Comparison of ENCODE assay signal across 9 mouse cellular contexts in genomic region chr2:155696091-155696558, GRCm38 (mm10). TPM values are rescaled to one million over a fixed set of nuclear protein-coding genes. Genes with fewer than 3 reads are reported as not detected.
A peak's percentile ranks its signal among the peaks of the same experiment; 100 is the strongest.
DNase-seq lines count a peak whose midpoint lies in the region; ATAC-seq and TF ChIP-seq lines count a peak whose summit lies in the region.
"Had no signal": no experiment of that assay in that cellular context is flagged by ENCODE, and none has a peak within 500 bp of the region (broad histone marks: within the 10 kb centered on the region; RNA-seq: fewer than 3 reads in every experiment).

No protein-coding gene starts in this region.

- H3K9me3 ChIP-seq in kidney, embryonic 15.5 days (replicated peaks), result no peaks in the 10 kb centered on the region
- H3K9me3 ChIP-seq in limb, embryonic 14.5 days (ENCODE audit: control insufficient read depth, low read length), result no peaks in the 10 kb centered on the region
- H3K9me3 ChIP-seq: heart, embryonic 13.5 days had no signal

- no peak overlapping the region for H3K4me2 ChIP-seq in kidney, embryonic 15.5 days
- H3K4me2 ChIP-seq in limb, embryonic 14.5 days (replicated peaks; ENCODE audit: low read depth, low read length, severe bottlenecking), result no peak overlapping the region
- H3K4me2 ChIP-seq: heart, embryonic 13.5 days had no signal

- TF ChIP-seq POLR2A in limb, embryonic 14.5 days (IDR thresholded peaks at IDR 0.05; ENCODE audit: borderline replicate concordance, extremely low read depth, insufficient read depth, insufficient read length), result no peak
- TF ChIP-seq POLR2A in olfactory bulb, adult 2 months (IDR thresholded peaks at IDR 0.05; ENCODE audit: insufficient read depth, low read depth, low read length), result no peak

- no peak overlapping the region for H3K4me3 ChIP-seq in kidney, embryonic 15.5 days (replicated peaks)
- no peak overlapping the region for H3K4me3 ChIP-seq in limb, embryonic 14.5 days (replicated peaks; ENCODE audit: low read length)
- H3K4me3 ChIP-seq in olfactory bulb, adult 2 months (ENCODE audit: insufficient read depth, low read depth, low read length), result no peak overlapping the region
- H3K4me3 ChIP-seq: heart, embryonic 13.5 days had no signal

- H3K27ac ChIP-seq in kidney, embryonic 15.5 days, result no peak overlapping the region
- H3K27ac ChIP-seq in limb, embryonic 14.5 days (replicated peaks; ENCODE audit: low read depth, low read length), result no peak overlapping the region
- H3K27ac ChIP-seq in olfactory bulb, adult 2 months (ENCODE audit: insufficient read depth, low read depth, low read length), result no peak overlapping the region
- H3K27ac ChIP-seq: heart, embryonic 13.5 days had no signal

- H3K27me3 ChIP-seq in kidney, embryonic 15.5 days, result no peaks in the 10 kb centered on the region
- no peaks in the 10 kb centered on the region for H3K27me3 ChIP-seq in limb, embryonic 14.5 days (ENCODE audit: control insufficient read depth, insufficient read depth, low read length)
- H3K27me3 ChIP-seq: heart, embryonic 13.5 days had no signal

- no peak overlapping the region for H3K9ac ChIP-seq in kidney, embryonic 15.5 days
- H3K9ac ChIP-seq in limb, embryonic 14.5 days (ENCODE audit: low read depth, low read length, severe bottlenecking), result no peak overlapping the region
- H3K9ac ChIP-seq: heart, embryonic 13.5 days had no signal

- 0 out of 2 replicates have a peak, but pooled peaks cover 4% of the 10 kb centered on the region for H3K36me3 ChIP-seq in kidney, embryonic 15.5 days
- 0 out of 2 replicates have a peak, but pooled peaks cover under 1% of the 10 kb centered on the region for H3K36me3 ChIP-seq in limb, embryonic 14.5 days (ENCODE audit: control insufficient read depth, insufficient read depth, low read length)

- DNase-seq in kidney, adult 18-20 months, result peak; percentile 90
- peak; percentile 78 to 81 for DNase-seq in adrenal gland, postnatal 4 days (ENCODE audit: low spot score in 2 of 2)
- DNase-seq in limb, embryonic 14.5 days (ENCODE audit: low spot score), result peak; percentile 67
- DNase-seq in thymus, adult 18-20 months, result peak; percentile 50 to 65

- H3K4me1 ChIP-seq in kidney, embryonic 15.5 days, result peaks cover 2% of the 10 kb centered on the region; the same call in 1 of the 2 replicates
- peaks cover 3% of the 10 kb centered on the region for H3K4me1 ChIP-seq in limb, embryonic 14.5 days (ENCODE audit: control insufficient read depth, insufficient read depth, low read length)
- H3K4me1 ChIP-seq in olfactory bulb, adult 2 months (ENCODE audit: control insufficient read depth, insufficient read depth, low read length), result peaks cover 2% of the 10 kb centered on the region; the same call in 1 of the 2 replicates

- no peak for ATAC-seq in kidney, embryonic 15.5 days (replicated peaks; ENCODE audit: low FRiP score)
- peak; percentile 71 for ATAC-seq in erythroblast, adult 5-6 weeks (replicated peaks; ENCODE audit: low FRiP score, poor library complexity, severe bottlenecking)
- ATAC-seq in inflammation-experienced regulatory T-cells, adult 6 months, result peak; percentile 29
- ATAC-seq in limb, embryonic 14.5 days (ENCODE audit: low FRiP score, low read depth), result no peak

- WGBS in kidney, embryonic 15.5 days, result 18% methylated on average over 7 of the region's 7 CpGs
- 13% methylated on average over 7 of the region's 7 CpGs for WGBS in limb, embryonic 14.5 days
- WGBS in olfactory bulb, adult 2 months, result 11% methylated on average over 7 of the region's 7 CpGs

- peak; percentile 62 for TF ChIP-seq CTCF in olfactory bulb, adult 2 months (IDR thresholded peaks at IDR 0.05; ENCODE audit: insufficient read depth, low read depth, low read length)

RNA-seq across cellular contexts. Expression of gene Trpc4ap, which starts 3.9 kb away (rescaled TPM):
- 123 and 138 TPM in 2 replicates for polyA plus RNA-seq in kidney, embryonic 15.5 days (2015; fragmentation: Nextera tagmentation; extraction: Ambion mirVana)
- total RNA-seq in adrenal gland, postnatal 4 days (2021), result 100 to 1,000 TPM; 129 to 141 TPM
- 41.2 and 41.7 TPM in 2 replicates for total RNA-seq in erythroblast, adult 5-6 weeks (2015; ENCODE audit: low replicate concordance)
- 42.1 and 59.8 TPM in 2 replicates for total RNA-seq in erythroblast, adult 5-6 weeks (2017; ENCODE audit: low replicate concordance)
- polyA plus RNA-seq in inflammation-experienced regulatory T-cells, adult 6 months (2017; shearing (Covaris generic)), result 10 to 100 TPM; 38.5 to 56.7 (median 43.8) TPM
- polyA plus RNA-seq in limb, embryonic 14.5 days (2012; rRNA removed), result 166 and 196 TPM in 2 replicates
- polyA plus RNA-seq in limb, embryonic 14.5 days (2014; fragmentation: Nextera tagmentation; extraction: Ambion mirVana), result 140 and 153 TPM in 2 replicates
- 364 TPM in 1 of 2 replicates, not detected in the other for polyA plus RNA-seq in olfactory bulb, adult 2 months (2012; ENCODE audit: insufficient read depth, insufficient read length, low replicate concordance, missing spikeins)

RNA-seq across cellular contexts. Expression of gene Edem2, which starts 33.1 kb away (rescaled TPM):
- polyA plus RNA-seq in kidney, embryonic 15.5 days (2015; fragmentation: Nextera tagmentation; extraction: Ambion mirVana), result 36.1 and 39.0 TPM in 2 replicates
- 10 to 100 TPM; 42.0 to 43.8 TPM for total RNA-seq in adrenal gland, postnatal 4 days (2021)
- total RNA-seq in erythroblast, adult 5-6 weeks (2015; ENCODE audit: low replicate concordance), result 6.7 and 7.3 TPM in 2 replicates
- 8.2 and 9.8 TPM in 2 replicates for total RNA-seq in erythroblast, adult 5-6 weeks (2017; ENCODE audit: low replicate concordance)
- polyA plus RNA-seq in inflammation-experienced regulatory T-cells, adult 6 months (2017; shearing (Covaris generic)), result 10 to 100 TPM; 38.5 to 41.2 (median 39.8) TPM
- polyA plus RNA-seq in limb, embryonic 14.5 days (2012; rRNA removed), result 36.1 and 38.5 TPM in 2 replicates
- polyA plus RNA-seq in limb, embryonic 14.5 days (2014; fragmentation: Nextera tagmentation; extraction: Ambion mirVana), result 31.3 and 35.0 TPM in 2 replicates
- not detected in 2 replicates for polyA plus RNA-seq in olfactory bulb, adult 2 months (2012; ENCODE audit: insufficient read depth, insufficient read length, low replicate concordance, missing spikeins)

RNA-seq across cellular contexts. Expression of gene Gm17581, which starts 39.5 kb away (rescaled TPM):
- not detected in 2 replicates for polyA plus RNA-seq in kidney, embryonic 15.5 days (2015; fragmentation: Nextera tagmentation; extraction: Ambion mirVana)
- total RNA-seq in adrenal gland, postnatal 4 days (2021), result not detected
- total RNA-seq in erythroblast, adult 5-6 weeks (2015; ENCODE audit: low replicate concordance), result not detected in 2 replicates
- not detected in 2 replicates for total RNA-seq in erythroblast, adult 5-6 weeks (2017; ENCODE audit: low replicate concordance)
- not detected for polyA plus RNA-seq in inflammation-experienced regulatory T-cells, adult 6 months (2017; shearing (Covaris generic))
- polyA plus RNA-seq in limb, embryonic 14.5 days (2012; rRNA removed), result not detected in 2 replicates
- polyA plus RNA-seq in limb, embryonic 14.5 days (2014; fragmentation: Nextera tagmentation; extraction: Ambion mirVana), result not detected in 2 replicates
- polyA plus RNA-seq in olfactory bulb, adult 2 months (2012; ENCODE audit: insufficient read depth, insufficient read length, low replicate concordance, missing spikeins), result not detected in 2 replicates
- polyA plus RNA-seq: heart, embryonic 13.5 days had no signal

RNA-seq across cellular contexts. Expression of gene Procr, which starts 54.8 kb away (rescaled TPM):
- polyA plus RNA-seq in kidney, embryonic 15.5 days (2015; fragmentation: Nextera tagmentation; extraction: Ambion mirVana), result 11.1 and 12.3 TPM in 2 replicates
- total RNA-seq in adrenal gland, postnatal 4 days (2021), result 10 to 100 TPM; 30.2 to 32.7 TPM
- not detected in 2 replicates for total RNA-seq in erythroblast, adult 5-6 weeks (2015; ENCODE audit: low replicate concordance)
- 0.51 TPM in 1 of 2 replicates, not detected in the other for total RNA-seq in erythroblast, adult 5-6 weeks (2017; ENCODE audit: low replicate concordance)
- under 1 TPM in 1 of 3 experiments, not detected in 2; 0.23 TPM for polyA plus RNA-seq in inflammation-experienced regulatory T-cells, adult 6 months (2017; shearing (Covaris generic))
- 6.2 and 8.2 TPM in 2 replicates for polyA plus RNA-seq in limb, embryonic 14.5 days (2012; rRNA removed)
- polyA plus RNA-seq in limb, embryonic 14.5 days (2014; fragmentation: Nextera tagmentation; extraction: Ambion mirVana), result 4.3 and 5.2 TPM in 2 replicates
- not detected in 2 replicates for polyA plus RNA-seq in olfactory bulb, adult 2 months (2012; ENCODE audit: insufficient read depth, insufficient read length, low replicate concordance, missing spikeins)

Comparison
In these comparisons a context has a peak if more than half of its experiments do, and no peak if none do; other contexts are left out.
1. ATAC-seq: peak in erythroblast, adult 5-6 weeks (single experiment) and inflammation-experienced regulatory T-cells, adult 6 months (single experiment); none in kidney, embryonic 15.5 days (single experiment) and limb, embryonic 14.5 days (single experiment).
2. Peak in every context shown above with its lines, with median percentiles within 50 percentile points of each other: DNase-seq.